Mouse (Mus musculus): ENCODE measurements around the gene Hoxb1. TPM values are rescaled to one million over a fixed set of nuclear protein-coding genes. Genes with fewer than 3 reads are reported as not detected.

Gene Hoxb1
- polyA plus RNA-seq, 1 experiment from 2014 or later = 0.85 TPM

GRCm38 (mm10) chr11:96345220-96345892 is 20.2 kb upstream of the Hoxb1 start:
- no peaks in the 10 kb centered on the region for H3K9me3 ChIP-seq (ENCODE audit: control insufficient read depth, low read length)
- DNase-seq (ENCODE audit: low spot score) = no peak
- H3K27me3 ChIP-seq (replicated peaks; ENCODE audit: control insufficient read depth, insufficient read depth, low read length) = peaks cover 94% of the 10 kb centered on the region
- 8% methylated on average over 42 of the region's 56 CpGs for WGBS
- H3K4me2 ChIP-seq = peak overlapping the region; percentile 62
- H3K27ac ChIP-seq (ENCODE audit: low read depth, low read length) = peak overlapping the region; percentile 61
- H3K9ac ChIP-seq (ENCODE audit: low read depth, low read length) = peak overlapping the region; percentile 4
- peak overlapping the region; percentile 36 for H3K4me3 ChIP-seq (ENCODE audit: low read depth, low read length)
- H3K36me3 ChIP-seq (ENCODE audit: control insufficient read depth, insufficient read depth, low read length) = no peaks in the 10 kb centered on the region
- no peak for ATAC-seq (replicated peaks; ENCODE audit: low FRiP score)
- peaks cover 11% of the 10 kb centered on the region for H3K4me1 ChIP-seq (replicated peaks; ENCODE audit: control insufficient read depth, insufficient read depth, low read length)

- Histone ChIP-seq H3K27me3 (replicated peaks; ENCODE audit: control insufficient read depth, insufficient read depth, low read length) (peaks cover 94% of the 10 kb centered on the region), H3K9me3 (ENCODE audit: control insufficient read depth, low read length) (no peaks in the 10 kb centered on the region), H3K9ac (ENCODE audit: low read depth, low read length) (peak overlapping the region; percentile 4), H3K4me3 (ENCODE audit: low read depth, low read length) (peak overlapping the region; percentile 36), H3K4me2 (peak overlapping the region; percentile 62), H3K4me1 (replicated peaks; ENCODE audit: control insufficient read depth, insufficient read depth, low read length) (peaks cover 11% of the 10 kb centered on the region), H3K36me3 (ENCODE audit: control insufficient read depth, insufficient read depth, low read length) (no peaks in the 10 kb centered on the region), H3K27ac (ENCODE audit: low read depth, low read length) (peak overlapping the region; percentile 8; the same call in 1 of the 2 replicates)
- WGBS = 9% methylated on average over 45 of the region's 45 CpGs
- DNase-seq (ENCODE audit: low spot score) (no peak), ATAC-seq (replicated peaks; ENCODE audit: low FRiP score) (no peak)
Observed at GRCm38 (mm10) chr11:96345893-96346806, 19.4 kb upstream of the Hoxb1 start.

GRCm38 (mm10) chr11:96346916-96347520 is 18.5 kb upstream of the Hoxb1 start:
- H3K9me3 ChIP-seq (ENCODE audit: control insufficient read depth, low read length) = no peaks in the 10 kb centered on the region
- no peak overlapping the region for H3K27ac ChIP-seq (ENCODE audit: low read depth, low read length)
- H3K4me1 ChIP-seq (replicated peaks; ENCODE audit: control insufficient read depth, insufficient read depth, low read length) = peaks cover 11% of the 10 kb centered on the region
- H3K27me3 ChIP-seq (replicated peaks; ENCODE audit: control insufficient read depth, insufficient read depth, low read length) = peaks cover 94% of the 10 kb centered on the region
- no peak overlapping the region for H3K9ac ChIP-seq (ENCODE audit: low read depth, low read length)
- ATAC-seq (replicated peaks; ENCODE audit: low FRiP score) = no peak
- H3K4me2 ChIP-seq = no peak overlapping the region
- no peak overlapping the region for H3K4me3 ChIP-seq (ENCODE audit: low read depth, low read length)
- no peak for DNase-seq (ENCODE audit: low spot score)
- no peaks in the 10 kb centered on the region for H3K36me3 ChIP-seq (ENCODE audit: control insufficient read depth, insufficient read depth, low read length)
- WGBS = 50% methylated on average over 5 of the region's 5 CpGs

- Histone ChIP-seq H3K4me3 (ENCODE audit: low read depth, low read length) (no peak overlapping the region), H3K27ac (ENCODE audit: low read depth, low read length) (peak overlapping the region; percentile 60; the same call in 1 of the 2 replicates), H3K9me3 (ENCODE audit: control insufficient read depth, low read length) (no peaks in the 10 kb centered on the region), H3K9ac (ENCODE audit: low read depth, low read length) (no peak overlapping the region), H3K4me1 (replicated peaks; ENCODE audit: control insufficient read depth, insufficient read depth, low read length) (peaks cover 9% of the 10 kb centered on the region), H3K4me2 (peak overlapping the region; percentile 45), H3K36me3 (ENCODE audit: control insufficient read depth, insufficient read depth, low read length) (no peaks in the 10 kb centered on the region), H3K27me3 (replicated peaks; ENCODE audit: control insufficient read depth, insufficient read depth, low read length) (peaks cover 94% of the 10 kb centered on the region)
- DNase-seq (ENCODE audit: low spot score) (no peak), ATAC-seq (replicated peaks; ENCODE audit: low FRiP score) (no peak)
- WGBS = 28% methylated on average over 4 of the region's 4 CpGs
Observed at GRCm38 (mm10) chr11:96347717-96348116, 17.8 kb upstream of the Hoxb1 start.

- H3K9ac ChIP-seq (ENCODE audit: low read depth, low read length) = no peak overlapping the region
Observed at GRCm38 (mm10) chr11:96348141-96348928, 17.2 kb upstream of the Hoxb1 start.

GRCm38 (mm10) chr11:96348988-96349387 is 16.6 kb upstream of the Hoxb1 start:
- peak overlapping the region; percentile 45; the same call in 1 of the 2 replicates for H3K27ac ChIP-seq (ENCODE audit: low read depth, low read length)
- H3K4me3 ChIP-seq (ENCODE audit: low read depth, low read length) = no peak overlapping the region
- no peaks in the 10 kb centered on the region for H3K36me3 ChIP-seq (ENCODE audit: control insufficient read depth, insufficient read depth, low read length)
- DNase-seq (ENCODE audit: low spot score) = no peak
- H3K27me3 ChIP-seq (replicated peaks; ENCODE audit: control insufficient read depth, insufficient read depth, low read length) = peaks cover 93% of the 10 kb centered on the region
- WGBS = 51% methylated on average over 3 of the region's 3 CpGs
- H3K9ac ChIP-seq (ENCODE audit: low read depth, low read length) = no peak overlapping the region
- H3K4me2 ChIP-seq = peak overlapping the region; percentile 45; the same call in 1 of the 2 replicates
- ATAC-seq (replicated peaks; ENCODE audit: low FRiP score) = no peak
- H3K9me3 ChIP-seq (ENCODE audit: control insufficient read depth, low read length) = no peaks in the 10 kb centered on the region
- peaks cover 8% of the 10 kb centered on the region for H3K4me1 ChIP-seq (replicated peaks; ENCODE audit: control insufficient read depth, insufficient read depth, low read length)

More at GRCm38 (mm10) chr11:96348141-96348928, 17.2 kb upstream of the Hoxb1 start:
- Histone ChIP-seq H3K9me3 (ENCODE audit: control insufficient read depth, low read length) (no peaks in the 10 kb centered on the region), H3K4me3 (ENCODE audit: low read depth, low read length) (no peak overlapping the region), H3K36me3 (ENCODE audit: control insufficient read depth, insufficient read depth, low read length) (no peaks in the 10 kb centered on the region), H3K27ac (ENCODE audit: low read depth, low read length) (peak overlapping the region; percentile 60; the same call in 1 of the 2 replicates), H3K27me3 (replicated peaks; ENCODE audit: control insufficient read depth, insufficient read depth, low read length) (peaks cover 94% of the 10 kb centered on the region), H3K4me2 (peak overlapping the region; percentile 45), H3K4me1 (replicated peaks; ENCODE audit: control insufficient read depth, insufficient read depth, low read length) (peaks cover 9% of the 10 kb centered on the region)
- ATAC-seq (replicated peaks; ENCODE audit: low FRiP score) = no peak
- DNase-seq (ENCODE audit: low spot score) = no peak
- WGBS = 16% methylated on average over 21 of the region's 21 CpGs

- peak overlapping the region; percentile 16 for H3K4me2 ChIP-seq
Observed at GRCm38 (mm10) chr11:96349491-96350340, 15.8 kb upstream of the Hoxb1 start.

More at GRCm38 (mm10) chr11:96349491-96350340, 15.8 kb upstream of the Hoxb1 start:
- H3K27ac ChIP-seq (ENCODE audit: low read depth, low read length) = peak overlapping the region; percentile 3; the same call in 1 of the 2 replicates
- no peak overlapping the region for H3K9ac ChIP-seq (ENCODE audit: low read depth, low read length)
- H3K9me3 ChIP-seq (ENCODE audit: control insufficient read depth, low read length) = no peaks in the 10 kb centered on the region
- H3K36me3 ChIP-seq (ENCODE audit: control insufficient read depth, insufficient read depth, low read length) = no peaks in the 10 kb centered on the region
- DNase-seq (ENCODE audit: low spot score) = no peak
- peaks cover 93% of the 10 kb centered on the region for H3K27me3 ChIP-seq (replicated peaks; ENCODE audit: control insufficient read depth, insufficient read depth, low read length)
- no peak overlapping the region for H3K4me3 ChIP-seq (ENCODE audit: low read depth, low read length)
- peaks cover 5% of the 10 kb centered on the region for H3K4me1 ChIP-seq (replicated peaks; ENCODE audit: control insufficient read depth, insufficient read depth, low read length)
- ATAC-seq (replicated peaks; ENCODE audit: low FRiP score) = no peak
- WGBS = 21% methylated on average over 14 of the region's 14 CpGs

All from liver, embryonic 11.5 days (tissue).